Mouse (Mus musculus) limb, embryonic 14.5 days (tissue): ENCODE measurements at regions not wholly inside any gene's neighbourhood (a gene's known extent, or its start where the extent isn't known, plus 50 kb on each side); places are given as distances from the start of the nearest gene placed in this dataset.
A peak's percentile ranks its signal among the peaks of the same experiment; 100 is the strongest.

Experiments
- ATAC-seq: fragments of 200-750 bp; cut with Nextera tagmentation; 2 replicates; pipeline ENCODE4 v1.8.0; 2017; ENCODE audit warnings: low read depth, moderate number of reproducible peaks, moderate TSS enrichment; ENCODE audit not compliant: low FRiP score
- DNase-seq: peaks from one replicate; pipeline ENCODE4 v3.0.0-alpha.2; 2015; ENCODE audit warnings: low spot score
- H3K27ac ChIP-seq: fragments of 300-500 bp; sonication (generic); replicated peaks from 2 replicates; pipeline ENCODE4 v1.5.1; 2014; ENCODE audit warnings: low read depth, mild to moderate bottlenecking, low read length, moderate library complexity, mixed read lengths
- H3K27me3 ChIP-seq: fragments of 300-500 bp; sonication (generic); 2 replicates; pipeline ENCODE4 v1.6.1; 2014; ENCODE audit warnings: low read length, mixed read lengths; ENCODE audit not compliant: control insufficient read depth, insufficient read depth
- H3K36me3 ChIP-seq: fragments of 300-500 bp; sonication (generic); 2 replicates; pipeline ENCODE4 v1.6.1; 2014; ENCODE audit warnings: mild to moderate bottlenecking, low read length, moderate library complexity, mixed read lengths; ENCODE audit not compliant: control insufficient read depth, insufficient read depth
- H3K4me1 ChIP-seq: fragments of 300-500 bp; sonication (generic); 2 replicates; pipeline ENCODE4 v1.6.1; 2014; ENCODE audit warnings: antibody characterized with exemption, low read length, mixed read lengths; ENCODE audit not compliant: control insufficient read depth, insufficient read depth
- H3K4me2 ChIP-seq: fragments of 300-500 bp; sonication (generic); replicated peaks from 2 replicates; pipeline ENCODE4 v1.6.1; 2014; ENCODE audit warnings: low read depth, mild to moderate bottlenecking, low read length, moderate library complexity; ENCODE audit not compliant: severe bottlenecking
- H3K4me3 ChIP-seq: fragments of 300-500 bp; sonication (generic); replicated peaks from 2 replicates; pipeline ENCODE4 v1.5.1; 2014; ENCODE audit warnings: low read length
- H3K9ac ChIP-seq: fragments of 300-500 bp; sonication (generic); 2 replicates; pipeline ENCODE4 v1.6.1; 2014; ENCODE audit warnings: mild to moderate bottlenecking, low read depth, low read length, moderate library complexity; ENCODE audit not compliant: severe bottlenecking
- H3K9me3 ChIP-seq: fragments of 300-500 bp; sonication (generic); 2 replicates; pipeline ENCODE4 v1.6.1; 2016; ENCODE audit warnings: low read length; ENCODE audit not compliant: control insufficient read depth
- POLR2A ChIP-seq: fragments of 200-500 bp; IDR thresholded peaks from 2 replicates; pipeline ENCODE4 v1.8.0; 2012; ENCODE audit warnings: inconsistent platforms, mild to moderate bottlenecking, moderate library complexity, borderline replicate concordance; ENCODE audit not compliant: insufficient read depth, insufficient read length; ENCODE audit errors: extremely low read depth
- WGBS: fragments of 180-500 bp; shearing (Covaris S2); extraction: QIAGEN DNeasy Blood & Tissue Kit; methylation state at CpG from one replicate; pipeline ENCODE4 v1.1.7; 2014; 5-methylcytosine and 5-hydroxymethylcytosine counted together

DNA sequence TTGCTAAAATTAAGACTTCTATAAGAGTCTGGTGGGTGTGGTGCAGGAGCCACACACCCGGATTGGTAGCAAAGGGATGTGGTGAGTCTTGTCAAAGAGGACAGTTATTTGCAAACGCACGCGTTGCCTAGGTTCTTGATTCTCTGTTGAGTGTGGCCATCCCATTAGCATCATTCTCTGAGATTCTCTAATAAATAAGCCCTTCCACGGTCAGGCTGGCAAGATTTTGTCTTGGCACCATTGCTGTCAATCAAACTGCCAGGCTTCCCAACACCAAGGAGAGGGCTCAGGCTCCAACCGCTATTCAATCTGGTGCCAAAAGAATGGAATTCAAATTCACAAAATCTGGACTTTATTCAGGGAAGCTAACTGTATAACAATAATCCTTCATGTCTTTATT lies 84.6 kb upstream of the Nphp3 start:
- Histone ChIP-seq H3K4me2 (no peak overlapping the region), H3K9ac (no peak overlapping the region), H3K4me1 (no peaks in the 10 kb centered on the region), H3K27ac (no peak overlapping the region), H3K36me3 (no peaks in the 10 kb centered on the region), H3K27me3 (no peaks in the 10 kb centered on the region), H3K4me3 (no peak overlapping the region), H3K9me3 (no peaks in the 10 kb centered on the region)
- WGBS: 94% methylated on average over 6 of the region's 6 CpGs
- no peak for TF ChIP-seq POLR2A
- no peak for DNase-seq
- no peak for ATAC-seq

DNA sequence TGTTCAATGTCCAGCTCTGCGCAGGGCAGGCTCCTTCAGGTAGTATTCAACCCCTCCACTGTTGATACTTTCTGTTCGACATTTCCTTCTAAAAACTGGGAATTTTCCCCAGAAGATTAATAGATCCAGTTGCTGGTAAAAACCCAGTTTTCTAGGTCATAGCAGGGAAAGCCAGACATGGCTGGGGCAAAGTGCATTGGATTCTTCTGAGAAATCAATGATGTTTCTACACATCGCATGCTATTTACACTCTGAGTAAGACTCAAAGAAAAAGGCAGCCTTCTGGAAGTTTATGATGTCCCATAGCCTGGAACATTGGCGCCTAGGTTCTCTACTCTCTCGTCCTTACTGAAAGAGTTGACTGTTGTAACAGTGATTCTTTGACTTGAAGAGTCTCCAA lies 80.0 kb upstream of the Nphp3 start:
- Histone ChIP-seq H3K4me2 (no peak overlapping the region), H3K9me3 (no peaks in the 10 kb centered on the region), H3K27ac (no peak overlapping the region), H3K36me3 (no peaks in the 10 kb centered on the region), H3K9ac (no peak overlapping the region), H3K4me1 (no peaks in the 10 kb centered on the region), H3K27me3 (no peaks in the 10 kb centered on the region), H3K4me3 (no peak overlapping the region)
- DNase-seq (no peak), ATAC-seq (no peak)
- no peak for TF ChIP-seq POLR2A
- WGBS: 89% methylated on average over 5 of the region's 5 CpGs

DNA sequence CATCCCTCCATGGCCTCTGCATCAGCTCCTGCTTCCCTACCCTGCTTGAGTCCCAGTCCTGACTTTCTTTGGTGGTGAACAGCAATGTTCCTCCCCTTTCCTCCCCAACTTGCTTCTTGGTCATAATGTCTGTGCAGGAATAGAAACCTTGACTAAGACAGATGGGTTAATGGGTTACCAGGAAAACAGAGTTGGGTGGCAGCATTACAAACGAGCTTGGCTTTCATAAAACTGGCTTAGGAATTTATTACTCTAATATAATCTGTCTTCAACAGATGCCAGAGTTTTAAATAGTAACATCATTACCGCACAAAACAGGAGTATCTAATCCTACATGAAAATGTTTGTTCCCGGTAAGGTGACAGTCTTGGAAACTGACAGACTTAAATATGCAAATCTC lies 77.7 kb upstream of the Nphp3 start:
- no peak for TF ChIP-seq POLR2A
- no peak overlapping the region for H3K27ac ChIP-seq
- H3K36me3 ChIP-seq: no peaks in the 10 kb centered on the region
- no peaks in the 10 kb centered on the region for H3K9me3 ChIP-seq
- H3K27me3 ChIP-seq: no peaks in the 10 kb centered on the region
- 44% methylated on average over 3 of the region's 3 CpGs for WGBS
- no peak overlapping the region for H3K4me2 ChIP-seq
- H3K4me1 ChIP-seq: no peaks in the 10 kb centered on the region
- DNase-seq (no peak), ATAC-seq (no peak)
- no peak overlapping the region for H3K4me3 ChIP-seq
- no peak overlapping the region for H3K9ac ChIP-seq

DNA sequence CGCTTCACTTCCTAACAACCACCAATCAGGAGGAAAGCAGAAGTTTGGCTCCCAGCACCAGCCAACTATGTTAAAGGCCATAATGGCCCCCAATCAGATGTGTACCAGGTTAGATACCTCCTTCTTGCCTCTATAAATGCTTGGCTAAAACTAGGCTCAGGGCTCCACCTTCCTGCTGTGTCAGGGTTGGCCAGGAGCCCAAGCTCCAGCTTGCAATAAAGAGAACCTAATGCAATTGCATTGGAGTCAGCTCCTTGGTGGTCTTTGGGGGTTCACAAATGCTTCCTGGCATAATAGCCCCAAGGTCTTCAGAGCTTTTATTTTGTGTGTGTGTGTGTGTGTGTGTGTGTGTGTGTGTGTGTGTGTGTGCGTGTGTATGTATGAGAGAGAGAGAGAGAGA lies 76.9 kb upstream of the Nphp3 start:
- no peak overlapping the region for H3K4me3 ChIP-seq
- H3K4me2 ChIP-seq: no peak overlapping the region
- no peaks in the 10 kb centered on the region for H3K27me3 ChIP-seq
- H3K4me1 ChIP-seq: no peaks in the 10 kb centered on the region
- ATAC-seq: no peak
- no peaks in the 10 kb centered on the region for H3K9me3 ChIP-seq
- WGBS: 81% methylated on average over 2 of the region's 2 CpGs
- DNase-seq: peak; percentile 16
- no peak overlapping the region for H3K9ac ChIP-seq
- H3K36me3 ChIP-seq: no peaks in the 10 kb centered on the region
- no peak overlapping the region for H3K27ac ChIP-seq
- no peak for TF ChIP-seq POLR2A

DNA sequence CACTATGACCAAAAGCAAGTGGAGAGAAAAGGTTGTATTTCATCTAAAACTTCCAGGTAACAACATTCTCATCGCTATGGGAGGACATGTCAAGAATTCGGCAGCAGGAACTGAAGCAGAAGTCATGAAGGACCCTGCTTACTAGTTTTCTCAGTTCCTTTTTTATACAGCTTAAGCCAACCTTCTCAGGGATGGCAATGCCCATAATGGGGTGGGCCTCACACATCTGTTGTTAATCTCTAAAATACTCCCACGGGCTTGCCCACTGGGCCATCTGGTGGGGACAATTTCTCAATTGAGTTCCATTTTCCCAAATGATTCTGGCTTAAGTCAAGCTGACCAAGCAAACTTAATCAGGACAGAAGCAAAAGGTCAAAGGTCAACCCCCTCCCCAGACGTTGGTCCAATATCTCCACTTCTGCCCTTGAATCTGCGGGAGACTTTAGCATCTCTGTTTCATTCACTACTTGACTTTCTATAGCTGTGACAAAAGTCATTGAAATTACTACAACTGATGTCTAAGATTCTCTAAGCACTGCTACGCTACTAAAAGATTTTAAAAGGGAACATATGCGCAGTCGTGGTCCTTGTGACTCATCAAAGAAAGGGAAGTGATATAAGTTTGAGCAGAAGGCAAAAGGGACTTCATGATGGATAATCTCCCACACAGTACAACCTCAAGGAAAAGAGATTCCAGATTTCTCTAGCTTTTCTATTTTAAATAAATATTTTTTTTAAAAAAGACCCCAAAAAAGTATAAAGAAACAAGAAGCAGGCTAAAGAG lies 73.4 kb upstream of the Nphp3 start:
- H3K9me3 ChIP-seq: no peaks in the 10 kb centered on the region
- H3K27ac ChIP-seq: no peak overlapping the region
- no peaks in the 10 kb centered on the region for H3K36me3 ChIP-seq
- H3K27me3 ChIP-seq: no peaks in the 10 kb centered on the region
- no peak overlapping the region for H3K9ac ChIP-seq
- no peaks in the 10 kb centered on the region for H3K4me1 ChIP-seq
- no peak overlapping the region for H3K4me3 ChIP-seq
- H3K4me2 ChIP-seq: no peak overlapping the region
- ATAC-seq (no peak), DNase-seq (no peak)
- no peak for TF ChIP-seq POLR2A
- 57% methylated on average over 8 of the region's 8 CpGs for WGBS

DNA sequence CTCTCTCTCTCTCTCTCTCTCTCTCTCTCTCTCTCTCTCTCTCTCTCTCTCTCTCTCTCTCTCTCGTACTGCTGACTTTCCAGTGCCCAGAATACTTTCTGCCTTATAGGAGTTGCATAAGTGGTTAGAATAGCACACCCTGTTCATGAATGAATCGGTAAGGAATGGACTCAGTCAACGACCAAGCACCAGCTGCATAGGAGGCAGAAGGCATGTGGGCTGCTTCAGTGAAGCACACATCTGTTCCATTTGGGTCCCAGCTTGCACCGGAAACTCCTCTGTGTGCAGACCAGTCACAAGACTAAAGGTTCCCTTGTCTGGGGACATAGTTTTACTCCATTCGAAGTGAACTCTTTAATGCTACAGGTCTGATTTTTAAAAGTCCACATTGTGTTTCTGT lies 64.3 kb upstream of the Nphp3 start:
- no peak overlapping the region for H3K27ac ChIP-seq
- no peak for TF ChIP-seq POLR2A
- H3K9ac ChIP-seq: no peak overlapping the region
- no peaks in the 10 kb centered on the region for H3K36me3 ChIP-seq
- ATAC-seq (no peak), DNase-seq (no peak)
- H3K27me3 ChIP-seq: no peaks in the 10 kb centered on the region
- H3K4me1 ChIP-seq: no peaks in the 10 kb centered on the region
- 0 out of 2 replicates have a peak, but pooled peaks cover 4% of the 10 kb centered on the region for H3K9me3 ChIP-seq
- H3K4me3 ChIP-seq: no peak overlapping the region
- WGBS: 81% methylated on average over 5 of the region's 5 CpGs
- no peak overlapping the region for H3K4me2 ChIP-seq
